Mouse (Mus musculus) myocyte (in vitro differentiated cells): ENCODE measurements around the gene Etfdh. TPM values are rescaled to one million over a fixed set of nuclear protein-coding genes. Genes with fewer than 3 reads are reported as not detected.
A peak's percentile ranks its signal among the peaks of the same experiment; 100 is the strongest.

Source experiments
- H3K27me3 ChIP-seq: one replicate; pipeline ENCODE4 v1.6.1; 2011; ENCODE audit not compliant: control insufficient read depth, insufficient read depth, insufficient read length
- H3K36me3 ChIP-seq: one replicate; pipeline ENCODE4 v1.6.1; 2011; ENCODE audit not compliant: control insufficient read depth, insufficient read depth
- H3K4me2 ChIP-seq: one replicate; pipeline ENCODE4 v1.6.1; 2011; ENCODE audit warnings: low read depth, control low read depth
- H3K4me3 ChIP-seq: one replicate; pipeline ENCODE4 v1.5.1; 2011; ENCODE audit warnings: mild to moderate bottlenecking, control low read depth, moderate library complexity
- H3K79me2 ChIP-seq: one replicate; pipeline ENCODE4 v1.6.1; 2011; ENCODE audit not compliant: control insufficient read depth, insufficient read depth
- H3ac ChIP-seq: one replicate; pipeline ENCODE4 v1.6.1; 2011; ENCODE audit not compliant: control insufficient read depth, insufficient read length
- CEBPB ChIP-seq: IDR thresholded peaks from 2 replicates; pipeline ENCODE4 v1.6.1; 2011; ENCODE audit warnings: mild to moderate bottlenecking, moderate library complexity; ENCODE audit not compliant: poor library complexity, insufficient read depth, severe bottlenecking
- E2F4 ChIP-seq: IDR thresholded peaks from one replicate; pipeline ENCODE4 v1.6.1; 2011; ENCODE audit warnings: mild to moderate bottlenecking, control low read depth, moderate library complexity; ENCODE audit not compliant: insufficient read depth
- MAX ChIP-seq: IDR thresholded peaks from one replicate; pipeline ENCODE4 v1.6.1; 2011; ENCODE audit warnings: low read depth, mild to moderate bottlenecking, control low read depth
- MYOD1 ChIP-seq, 3 experiments: IDR thresholded peaks; one replicate each; pipeline ENCODE4 v1.6.1; 2011; ENCODE audit warnings: control low read depth in 2 of 3, low read depth in 2 of 3, mild to moderate bottlenecking in 2 of 3, moderate library complexity in 1 of 3; ENCODE audit not compliant: insufficient read length in 2 of 3, control insufficient read depth in 1 of 3
- MYOG ChIP-seq, 3 experiments: IDR thresholded peaks; one replicate each; pipeline ENCODE4 v1.6.1; 2011; ENCODE audit warnings: control low read depth in 2 of 3, low read depth in 2 of 3, mild to moderate bottlenecking in 2 of 3; ENCODE audit not compliant: insufficient read length in 2 of 3, control insufficient read depth in 1 of 3, insufficient read depth in 1 of 3
- POLR2A ChIP-seq: IDR thresholded peaks from one replicate; pipeline ENCODE4 v1.6.1; 2011; ENCODE audit warnings: low read depth, mild to moderate bottlenecking, control low read depth, moderate library complexity; ENCODE audit not compliant: insufficient read length
- POLR2AphosphoS2 ChIP-seq: IDR thresholded peaks from one replicate; pipeline ENCODE4 v1.6.1; 2011; ENCODE audit warnings: low read depth, control low read depth; ENCODE audit not compliant: insufficient read length
- REST ChIP-seq: IDR thresholded peaks from one replicate; pipeline ENCODE4 v1.6.1; 2011; ENCODE audit warnings: mild to moderate bottlenecking, control low read depth, moderate library complexity; ENCODE audit not compliant: insufficient read depth, insufficient read length
- SRF ChIP-seq: IDR thresholded peaks from one replicate; pipeline ENCODE4 v1.6.1; 2011; ENCODE audit warnings: low read depth; ENCODE audit not compliant: control insufficient read depth, insufficient read length
- TCF12 ChIP-seq: IDR thresholded peaks from one replicate; pipeline ENCODE4 v1.6.1; 2011; ENCODE audit warnings: mild to moderate bottlenecking, control low read depth; ENCODE audit not compliant: poor library complexity, insufficient read depth, severe bottlenecking
- TCF3 ChIP-seq: IDR thresholded peaks from one replicate; pipeline ENCODE4 v1.6.1; 2011; ENCODE audit warnings: low read depth, control low read depth; ENCODE audit not compliant: insufficient read length
- USF1 ChIP-seq: IDR thresholded peaks from one replicate; pipeline ENCODE4 v1.6.1; 2011; ENCODE audit warnings: low read depth, mild to moderate bottlenecking, control low read depth, moderate library complexity
- polyA plus RNA-seq: library from polyadenylated mRNA; unstranded; fragments of >200 nt; fragmentation: generic; extraction: Trizol; gene quantifications from one replicate; pipeline ENCODE4 v1.2.1, GENCODE M21; 2012; ENCODE audit warnings: missing spikeins

Gene Etfdh
- polyA plus RNA-seq, 1 experiment, result 29.7 TPM

- H3ac ChIP-seq, result no peak overlapping the region
These were observed 67.2 kb downstream of the Etfdh start for GRCm38 (mm10) chr3:79561784-79562715.

GRCm38 (mm10) chr3:79560555-79560954 lies 68.7 kb downstream of the Etfdh start:
- Histone ChIP-seq H3K36me3 (no peaks in the 10 kb centered on the region), H3K27me3 (no peaks in the 10 kb centered on the region), H3ac (no peak overlapping the region), H3K4me2 (no peak overlapping the region), H3K79me2 (peaks cover 46% of the 10 kb centered on the region), H3K4me3 (no peak overlapping the region)
- TF ChIP-seq SRF, result no peak
- TF ChIP-seq POLR2AphosphoS2, result no peak
- TF ChIP-seq MAX, result no peak
- TF ChIP-seq POLR2A, result no peak
- TF ChIP-seq MYOG (IDR thresholded peaks at IDR 0.05; ENCODE audit: control insufficient read depth in 1 of 3, insufficient read depth in 1 of 3, insufficient read length in 2 of 3, low read depth in 2 of 3), result no peak
- no peak for TF ChIP-seq USF1
- TF ChIP-seq TCF12, result no peak
- TF ChIP-seq MYOD1 (IDR thresholded peaks at IDR 0.05; ENCODE audit: control insufficient read depth in 1 of 3, insufficient read length in 2 of 3, low read depth in 2 of 3), result no peak
- TF ChIP-seq E2F4, result no peak
- TF ChIP-seq REST, result no peak
- no peak for TF ChIP-seq TCF3
- no peak for TF ChIP-seq CEBPB

More at GRCm38 (mm10) chr3:79561784-79562715, 67.2 kb downstream of the Etfdh start:
- Histone ChIP-seq H3K36me3 (no peaks in the 10 kb centered on the region), H3K4me2 (no peak overlapping the region), H3K4me3 (no peak overlapping the region), H3K27me3 (no peaks in the 10 kb centered on the region), H3K79me2 (peaks cover 52% of the 10 kb centered on the region)
- no peak for TF ChIP-seq POLR2A
- no peak for TF ChIP-seq TCF3
- no peak for TF ChIP-seq POLR2AphosphoS2
- no peak for TF ChIP-seq USF1
- no peak for TF ChIP-seq MYOD1 (IDR thresholded peaks at IDR 0.05; ENCODE audit: control insufficient read depth in 1 of 3, insufficient read length in 2 of 3, low read depth in 2 of 3)
- TF ChIP-seq MYOG (IDR thresholded peaks at IDR 0.05; ENCODE audit: control insufficient read depth in 1 of 3, insufficient read depth in 1 of 3, insufficient read length in 2 of 3, low read depth in 2 of 3), result no peak
- TF ChIP-seq CEBPB, result no peak
- no peak for TF ChIP-seq REST
- TF ChIP-seq E2F4, result no peak
- no peak for TF ChIP-seq SRF
- no peak for TF ChIP-seq MAX
- TF ChIP-seq TCF12, result no peak

GRCm38 (mm10) chr3:79559773-79560045 lies 69.6 kb downstream of the Etfdh start:
- TF ChIP-seq SRF, result no peak
- TF ChIP-seq CEBPB, result no peak
- no peak for TF ChIP-seq TCF3
- TF ChIP-seq MAX, result no peak
- no peak for TF ChIP-seq REST
- no peak for TF ChIP-seq TCF12
- no peak for TF ChIP-seq MYOD1 (IDR thresholded peaks at IDR 0.05; ENCODE audit: control insufficient read depth in 1 of 3, insufficient read length in 2 of 3, low read depth in 2 of 3)
- no peak for TF ChIP-seq USF1
- no peak for TF ChIP-seq MYOG (IDR thresholded peaks at IDR 0.05; ENCODE audit: control insufficient read depth in 1 of 3, insufficient read depth in 1 of 3, insufficient read length in 2 of 3, low read depth in 2 of 3)
- no peak for TF ChIP-seq E2F4
- no peak for TF ChIP-seq POLR2A
- no peak for TF ChIP-seq POLR2AphosphoS2
- peak overlapping the region; percentile 81 for H3K4me2 ChIP-seq
- peaks cover 45% of the 10 kb centered on the region for H3K79me2 ChIP-seq
- H3ac ChIP-seq, result no peak overlapping the region
- no peak overlapping the region for H3K4me3 ChIP-seq
- H3K36me3 ChIP-seq, result no peaks in the 10 kb centered on the region
- no peaks in the 10 kb centered on the region for H3K27me3 ChIP-seq

GRCm38 (mm10) chr3:79559021-79559772 lies 70.1 kb downstream of the Etfdh start:
- H3K4me3 ChIP-seq, result no peak overlapping the region
- no peaks in the 10 kb centered on the region for H3K36me3 ChIP-seq
- no peaks in the 10 kb centered on the region for H3K27me3 ChIP-seq
- TF ChIP-seq MYOD1 (IDR thresholded peaks at IDR 0.05; ENCODE audit: control insufficient read depth in 1 of 3, insufficient read length in 2 of 3, low read depth in 2 of 3), result peak in 2 of 3 experiments; percentile 9 to 18
- TF ChIP-seq TCF12, result no peak
- H3K4me2 ChIP-seq, result peak overlapping the region; percentile 81
- H3K79me2 ChIP-seq, result peaks cover 45% of the 10 kb centered on the region
- no peak overlapping the region for H3ac ChIP-seq
